Mouse (Mus musculus) forebrain, embryonic 11.5 days (tissue): ENCODE measurements around the gene Cfap46. TPM values are rescaled to one million over a fixed set of nuclear protein-coding genes. Genes with fewer than 3 reads are reported as not detected.
"Not testable (repeated sequence)": the region's sequence is repeated elsewhere in the genome, so short reads cannot be mapped to it uniquely, and the experiment has no call there.

Experiments
- ATAC-seq: fragments of 200-750 bp; cut with Nextera tagmentation; replicated peaks from 2 replicates; pipeline ENCODE4 v1.8.0; 2017; ENCODE audit warnings: moderate TSS enrichment; ENCODE audit not compliant: low FRiP score
- DNase-seq: peaks from one replicate; pipeline ENCODE4 v3.0.0-alpha.2; 2017; ENCODE audit warnings: low spot score
- H3K27ac ChIP-seq: fragments of 300-500 bp; sonication (generic); 2 replicates; pipeline ENCODE4 v1.5.1; 2014; ENCODE audit warnings: low read depth, low read length
- H3K27me3 ChIP-seq: fragments of 300-500 bp; sonication (generic); 2 replicates; pipeline ENCODE4 v1.6.1; 2014; ENCODE audit warnings: mild to moderate bottlenecking, low read length, mixed read lengths; ENCODE audit not compliant: control insufficient read depth, insufficient read depth
- H3K36me3 ChIP-seq: fragments of 300-500 bp; sonication (generic); 2 replicates; pipeline ENCODE4 v1.6.1; 2014; ENCODE audit warnings: mild to moderate bottlenecking, low read length, moderate library complexity, mixed read lengths; ENCODE audit not compliant: control insufficient read depth, insufficient read depth
- H3K4me1 ChIP-seq: fragments of 300-500 bp; sonication (generic); replicated peaks from 2 replicates; pipeline ENCODE4 v1.6.1; 2014; ENCODE audit warnings: low read length, mixed read lengths; ENCODE audit not compliant: control insufficient read depth, insufficient read depth
- H3K4me2 ChIP-seq: fragments of 300-500 bp; sonication (generic); 2 replicates; pipeline ENCODE4 v1.6.1; 2014; ENCODE audit warnings: low read depth, mild to moderate bottlenecking, low read length, moderate library complexity, mixed read lengths; ENCODE audit not compliant: severe bottlenecking
- H3K4me3 ChIP-seq: fragments of 300-500 bp; sonication (generic); 2 replicates; pipeline ENCODE4 v1.5.1; 2014; ENCODE audit warnings: low read depth, low read length
- H3K9ac ChIP-seq: fragments of 300-500 bp; sonication (generic); 2 replicates; pipeline ENCODE4 v1.6.1; 2014; ENCODE audit warnings: low read length
- H3K9me3 ChIP-seq: fragments of 300-500 bp; sonication (generic); 2 replicates; pipeline ENCODE4 v1.6.1; 2016; ENCODE audit warnings: low read length, mixed read lengths; ENCODE audit not compliant: control insufficient read depth
- WGBS: fragments of 180-500 bp; shearing (Covaris S2); extraction: QIAGEN DNeasy Blood & Tissue Kit; methylation state at CpG from one replicate; pipeline ENCODE4 v1.1.7; 2014; 5-methylcytosine and 5-hydroxymethylcytosine counted together
- polyA plus RNA-seq: library from polyadenylated mRNA; unstranded; fragments of >200 nt; fragmentation: Nextera tagmentation; extraction: Ambion mirVana; gene quantifications from 2 replicates; pipeline ENCODE4 v1.2.1, GENCODE M21; 2014

Gene Cfap46
- polyA plus RNA-seq, 1 experiment from 2014 or later: 0.59 TPM

- Histone ChIP-seq H3K9me3 (no peaks in the 10 kb centered on the region), H3K4me3 (no peak overlapping the region), H3K27me3 (no peaks in the 10 kb centered on the region), H3K9ac (no peak overlapping the region), H3K36me3 (no peaks in the 10 kb centered on the region), H3K4me2 (no peak overlapping the region), H3K27ac (no peak overlapping the region), H3K4me1 (peaks cover 8% of the 10 kb centered on the region; the same call in 1 of the 2 replicates)
- DNase-seq: no peak
- no peak for ATAC-seq
Measured at GRCm38 (mm10) chr7:139685336-139685735, 1.7 kb upstream of the Cfap46 start.

- Histone ChIP-seq H3K27me3 (no peaks in the 10 kb centered on the region), H3K36me3 (no peaks in the 10 kb centered on the region), H3K9me3 (no peaks in the 10 kb centered on the region), H3K4me3 (peak overlapping the region; percentile 58), H3K27ac (no peak overlapping the region), H3K4me1 (peaks cover 8% of the 10 kb centered on the region; the same call in 1 of the 2 replicates), H3K9ac (peak overlapping the region; percentile 61), H3K4me2 (peak overlapping the region; percentile 96)
- peak; percentile 85 for ATAC-seq
- peak; percentile 91 for DNase-seq
- WGBS: under 1% methylated on average over 14 of the region's 14 CpGs
Measured at GRCm38 (mm10) chr7:139684553-139684929, 924 bp upstream of the Cfap46 start.

- WGBS: 85% methylated on average over 11 of the region's 11 CpGs
- Histone ChIP-seq H3K9me3 (no peaks in the 10 kb centered on the region), H3K27ac (no peak overlapping the region)
Measured at GRCm38 (mm10) chr7:139681921-139682598, 1.6 kb downstream of the Cfap46 start.

DNA sequence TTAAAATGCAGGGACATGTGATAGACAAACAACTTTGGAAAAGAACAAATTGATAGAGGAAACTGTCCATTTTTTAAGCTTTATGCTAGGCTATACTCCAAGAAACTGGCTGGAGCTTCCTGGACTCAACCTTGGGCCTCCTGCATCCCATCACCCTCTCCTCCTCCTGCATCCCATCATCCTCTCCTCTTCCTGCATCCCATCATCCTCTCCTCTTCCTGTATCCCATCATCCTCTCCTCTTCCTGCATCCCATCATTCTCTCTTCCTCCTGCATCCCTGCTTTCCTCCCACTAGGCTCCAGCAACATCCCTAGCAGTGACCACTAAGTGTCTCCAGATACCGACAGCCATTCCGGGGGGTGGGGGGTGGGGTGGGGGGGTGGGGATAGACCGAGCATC, 7.2 kb downstream of the Cfap46 start:
- Histone ChIP-seq H3K4me2 (no peak overlapping the region), H3K27me3 (no peaks in the 10 kb centered on the region), H3K4me3 (no peak overlapping the region), H3K9ac (no peak overlapping the region), H3K27ac (no peak overlapping the region), H3K9me3 (no peaks in the 10 kb centered on the region), H3K36me3 (no peaks in the 10 kb centered on the region), H3K4me1 (no peaks in the 10 kb centered on the region)
- 86% methylated on average over 3 of the region's 3 CpGs for WGBS
- ATAC-seq (no peak), DNase-seq (no peak)

More at GRCm38 (mm10) chr7:139681921-139682598, 1.6 kb downstream of the Cfap46 start:
- Histone ChIP-seq H3K36me3 (no peaks in the 10 kb centered on the region), H3K4me3 (no peak overlapping the region), H3K4me1 (peaks cover 8% of the 10 kb centered on the region; the same call in 1 of the 2 replicates), H3K4me2 (no peak overlapping the region), H3K9ac (no peak overlapping the region), H3K27me3 (no peaks in the 10 kb centered on the region)
- DNase-seq (no peak), ATAC-seq (no peak)

DNA sequence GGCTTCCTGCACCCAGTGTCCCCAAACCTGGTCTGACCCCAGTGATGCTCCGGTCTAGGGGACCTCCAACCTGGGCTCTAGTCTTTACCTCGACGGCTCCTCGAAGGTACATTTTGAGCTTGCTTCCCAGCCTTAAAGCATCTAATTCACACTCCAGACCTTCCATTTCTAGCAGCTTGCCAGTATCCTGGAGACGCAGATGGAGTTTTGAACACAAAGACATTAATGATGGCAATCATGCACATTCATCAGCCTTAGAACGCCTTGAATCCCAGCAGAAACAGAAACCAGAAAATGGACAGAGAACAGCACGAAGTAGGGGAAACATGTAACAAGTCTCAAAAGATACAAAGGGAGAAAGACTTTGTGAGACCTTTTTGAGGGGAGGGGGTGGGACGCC, 16.7 kb downstream of the Cfap46 start:
- no peaks in the 10 kb centered on the region for H3K9me3 ChIP-seq
- no peaks in the 10 kb centered on the region for H3K36me3 ChIP-seq
- no peak for ATAC-seq
- H3K9ac ChIP-seq: no peak overlapping the region
- H3K4me1 ChIP-seq: no peaks in the 10 kb centered on the region
- no peak overlapping the region for H3K4me3 ChIP-seq
- no peak overlapping the region for H3K4me2 ChIP-seq
- no peak for DNase-seq
- 80% methylated on average over 8 of the region's 8 CpGs for WGBS
- H3K27me3 ChIP-seq: no peaks in the 10 kb centered on the region
- H3K27ac ChIP-seq: no peak overlapping the region

DNA sequence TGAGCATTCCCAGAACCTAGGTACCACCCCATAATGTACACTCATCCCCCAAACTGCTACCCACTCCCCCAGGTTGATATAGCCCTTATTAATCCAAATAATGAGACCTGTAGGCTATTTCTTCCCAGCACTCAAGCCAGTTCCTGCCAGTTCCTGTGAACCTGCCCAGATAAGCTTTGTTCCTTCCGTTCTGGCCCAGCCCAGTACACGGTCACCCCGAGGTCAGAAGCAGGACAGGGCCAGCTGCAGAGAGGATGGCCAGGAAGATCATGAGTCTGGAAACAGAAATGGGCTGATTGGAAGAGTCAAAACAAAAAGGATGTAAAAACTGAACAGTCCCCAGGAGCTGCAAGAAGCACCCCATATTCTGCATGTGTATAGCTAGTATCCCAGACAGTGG, 20.3 kb downstream of the Cfap46 start:
- H3K27ac ChIP-seq: no peak overlapping the region
- no peak overlapping the region for H3K4me3 ChIP-seq
- H3K4me1 ChIP-seq: no peaks in the 10 kb centered on the region
- H3K9ac ChIP-seq: no peak overlapping the region
- DNase-seq: no peak
- H3K4me2 ChIP-seq: no peak overlapping the region
- 81% methylated on average over 3 of the region's 3 CpGs for WGBS
- no peaks in the 10 kb centered on the region for H3K27me3 ChIP-seq
- no peaks in the 10 kb centered on the region for H3K9me3 ChIP-seq
- ATAC-seq: no peak
- H3K36me3 ChIP-seq: no peaks in the 10 kb centered on the region

GRCm38 (mm10) chr7:139659901-139660300, 23.7 kb downstream of the Cfap46 start:
- not testable (repeated sequence) for ATAC-seq, H3K36me3 ChIP-seq, H3K9me3 ChIP-seq, H3K4me2 ChIP-seq, H3K27ac ChIP-seq, H3K4me1 ChIP-seq, H3K4me3 ChIP-seq, H3K27me3 ChIP-seq, DNase-seq, H3K9ac ChIP-seq
- 95% methylated on average over 25 of the region's 28 CpGs for WGBS

GRCm38 (mm10) chr7:139649698-139650097, 33.9 kb downstream of the Cfap46 start:
- H3K4me3 ChIP-seq: no peak overlapping the region
- H3K27me3 ChIP-seq: no peaks in the 10 kb centered on the region
- DNase-seq: no peak
- no peak overlapping the region for H3K9ac ChIP-seq
- 77% methylated on average over 7 of the region's 7 CpGs for WGBS
- no peak overlapping the region for H3K27ac ChIP-seq
- H3K36me3 ChIP-seq: no peaks in the 10 kb centered on the region
- no peaks in the 10 kb centered on the region for H3K9me3 ChIP-seq
- no peaks in the 10 kb centered on the region for H3K4me1 ChIP-seq
- H3K4me2 ChIP-seq: no peak overlapping the region
- no peak for ATAC-seq
